Mouse (Mus musculus): ENCODE data around the gene Thpo. TPM values are rescaled to one million over a fixed set of nuclear protein-coding genes. Genes with fewer than 3 reads are reported as not detected.

The Thpo gene
- 2.4 and 2.7 TPM in 2 replicates for polyA plus RNA-seq (2015; fragmentation: Nextera tagmentation; extraction: Ambion mirVana)

- Histone ChIP-seq H3K4me1 (replicated peaks; ENCODE audit: control insufficient read depth, insufficient read depth, low read length) (peaks cover 7% of the 10 kb centered on the region; the same call in 1 of the 2 replicates), H3K9me3 (ENCODE audit: control insufficient read depth) (no peaks in the 10 kb centered on the region), H3K27me3 (replicated peaks; ENCODE audit: control insufficient read depth, insufficient read depth, low read length) (peaks cover 29% of the 10 kb centered on the region), H3K4me3 (ENCODE audit: low read depth, low read length) (peak within 1 kb of the TSS; percentile 61), H3K36me3 (ENCODE audit: control insufficient read depth, insufficient read depth) (no peaks in the 10 kb centered on the region), H3K27ac (ENCODE audit: low read depth, low read length) (no peak within 1 kb of the TSS), H3K9ac (ENCODE audit: low read depth, low read length) (peak within 1 kb of the TSS; percentile 58; the same call in 1 of the 2 replicates), H3K4me2 (replicated peaks; ENCODE audit: low read depth) (peak within 1 kb of the TSS; percentile 98)
- WGBS = 6% methylated on average over 45 of the region's 45 CpGs
- TF ChIP-seq CTCF (IDR thresholded peaks at IDR 0.05; ENCODE audit: low read depth) = peak; percentile 43
- ATAC-seq = no peak
Observed at GRCm38 (mm10) chr16:20733731-20734730, at the start of gene Thpo. Gene Thpo, minus strand, starts transcription at chr16:20734511.

GRCm38 (mm10) chr16:20783891-20784290 is 49.6 kb upstream of the Thpo start:
- Histone ChIP-seq H3K27me3 (replicated peaks; ENCODE audit: control insufficient read depth, insufficient read depth, low read length) (no peaks in the 10 kb centered on the region), H3K9ac (ENCODE audit: low read depth, low read length) (no peak overlapping the region), H3K36me3 (ENCODE audit: control insufficient read depth, insufficient read depth) (no peaks in the 10 kb centered on the region), H3K9me3 (ENCODE audit: control insufficient read depth) (no peaks in the 10 kb centered on the region), H3K4me2 (replicated peaks; ENCODE audit: low read depth) (no peak overlapping the region), H3K27ac (ENCODE audit: low read depth, low read length) (no peak overlapping the region), H3K4me1 (replicated peaks; ENCODE audit: control insufficient read depth, insufficient read depth, low read length) (no peaks in the 10 kb centered on the region), H3K4me3 (ENCODE audit: low read depth, low read length) (no peak overlapping the region)
- WGBS = 76% methylated on average over 2 of the region's 2 CpGs
- no peak for TF ChIP-seq CTCF (IDR thresholded peaks at IDR 0.05; ENCODE audit: low read depth)
- ATAC-seq = peak; percentile 30; the same call in 1 of the 2 replicates

- no peaks in the 10 kb centered on the region for H3K36me3 ChIP-seq (ENCODE audit: control insufficient read depth, insufficient read depth)
- no peaks in the 10 kb centered on the region for H3K4me1 ChIP-seq (replicated peaks; ENCODE audit: control insufficient read depth, insufficient read depth, low read length)
- H3K9ac ChIP-seq (ENCODE audit: low read depth, low read length) = no peak overlapping the region
- H3K4me3 ChIP-seq (ENCODE audit: low read depth, low read length) = no peak overlapping the region
- H3K9me3 ChIP-seq (ENCODE audit: control insufficient read depth) = no peaks in the 10 kb centered on the region
- ATAC-seq = no peak
- no peak overlapping the region for H3K27ac ChIP-seq (ENCODE audit: low read depth, low read length)
- WGBS = 67% methylated on average over 4 of the region's 4 CpGs
- H3K27me3 ChIP-seq (replicated peaks; ENCODE audit: control insufficient read depth, insufficient read depth, low read length) = no peaks in the 10 kb centered on the region
- no peak overlapping the region for H3K4me2 ChIP-seq (replicated peaks; ENCODE audit: low read depth)
- no peak for TF ChIP-seq CTCF (IDR thresholded peaks at IDR 0.05; ENCODE audit: low read depth)
Observed at GRCm38 (mm10) chr16:20781101-20781630, 46.9 kb upstream of the Thpo start.

- no peak overlapping the region for H3K27ac ChIP-seq (ENCODE audit: low read depth, low read length)
- H3K4me3 ChIP-seq (ENCODE audit: low read depth, low read length) = no peak overlapping the region
- H3K27me3 ChIP-seq (replicated peaks; ENCODE audit: control insufficient read depth, insufficient read depth, low read length) = no peaks in the 10 kb centered on the region
- ATAC-seq = no peak
- no peaks in the 10 kb centered on the region for H3K4me1 ChIP-seq (replicated peaks; ENCODE audit: control insufficient read depth, insufficient read depth, low read length)
- no peaks in the 10 kb centered on the region for H3K9me3 ChIP-seq (ENCODE audit: control insufficient read depth)
- H3K4me2 ChIP-seq (replicated peaks; ENCODE audit: low read depth) = no peak overlapping the region
- H3K36me3 ChIP-seq (ENCODE audit: control insufficient read depth, insufficient read depth) = no peaks in the 10 kb centered on the region
- 88% methylated on average over 3 of the region's 3 CpGs for WGBS
- H3K9ac ChIP-seq (ENCODE audit: low read depth, low read length) = no peak overlapping the region
- TF ChIP-seq CTCF (IDR thresholded peaks at IDR 0.05; ENCODE audit: low read depth) = no peak
Observed at GRCm38 (mm10) chr16:20779846-20780245, 45.5 kb upstream of the Thpo start.

GRCm38 (mm10) chr16:20775021-20775420 is 40.7 kb upstream of the Thpo start:
- Histone ChIP-seq H3K9ac (ENCODE audit: low read depth, low read length) (no peak overlapping the region), H3K4me1 (replicated peaks; ENCODE audit: control insufficient read depth, insufficient read depth, low read length) (no peaks in the 10 kb centered on the region), H3K36me3 (ENCODE audit: control insufficient read depth, insufficient read depth) (no peaks in the 10 kb centered on the region), H3K4me3 (ENCODE audit: low read depth, low read length) (no peak overlapping the region), H3K4me2 (replicated peaks; ENCODE audit: low read depth) (no peak overlapping the region), H3K27me3 (replicated peaks; ENCODE audit: control insufficient read depth, insufficient read depth, low read length) (no peaks in the 10 kb centered on the region), H3K9me3 (ENCODE audit: control insufficient read depth) (no peaks in the 10 kb centered on the region; the same call in 1 of the 2 replicates), H3K27ac (ENCODE audit: low read depth, low read length) (no peak overlapping the region)
- 72% methylated on average over 5 of the region's 5 CpGs for WGBS
- ATAC-seq = no peak
- no peak for TF ChIP-seq CTCF (IDR thresholded peaks at IDR 0.05; ENCODE audit: low read depth)

GRCm38 (mm10) chr16:20765244-20765643 is 30.9 kb upstream of the Thpo start:
- no peaks in the 10 kb centered on the region for H3K27me3 ChIP-seq (replicated peaks; ENCODE audit: control insufficient read depth, insufficient read depth, low read length)
- WGBS = 54% methylated on average over 9 of the region's 9 CpGs
- H3K9ac ChIP-seq (ENCODE audit: low read depth, low read length) = no peak overlapping the region
- H3K4me2 ChIP-seq (replicated peaks; ENCODE audit: low read depth) = no peak overlapping the region
- no peak overlapping the region for H3K4me3 ChIP-seq (ENCODE audit: low read depth, low read length)
- H3K4me1 ChIP-seq (replicated peaks; ENCODE audit: control insufficient read depth, insufficient read depth, low read length) = no peaks in the 10 kb centered on the region
- peak; percentile 73 for TF ChIP-seq CTCF (IDR thresholded peaks at IDR 0.05; ENCODE audit: low read depth)
- no peaks in the 10 kb centered on the region for H3K36me3 ChIP-seq (ENCODE audit: control insufficient read depth, insufficient read depth)
- ATAC-seq = no peak
- H3K9me3 ChIP-seq (ENCODE audit: control insufficient read depth) = no peaks in the 10 kb centered on the region
- no peak overlapping the region for H3K27ac ChIP-seq (ENCODE audit: low read depth, low read length)
